Mouse (Mus musculus) limb, embryonic 11.5 days (tissue): ENCODE measurements around the gene Spert. TPM values are rescaled to one million over a fixed set of nuclear protein-coding genes. Genes with fewer than 3 reads are reported as not detected.

ENCODE experiments used
- ATAC-seq: fragments of 200-750 bp; cut with Nextera tagmentation; 2 replicates; pipeline ENCODE4 v1.8.0; 2017; ENCODE audit warnings: low read depth; ENCODE audit not compliant: insufficient number of reproducible peaks, low FRiP score, low TSS enrichment
- DNase-seq: peaks from one replicate; pipeline ENCODE4 v3.0.0-alpha.2; 2015; ENCODE audit warnings: low spot score
- H3K27ac ChIP-seq: fragments of 300-500 bp; sonication (generic); replicated peaks from 2 replicates; pipeline ENCODE4 v1.5.1; 2014; ENCODE audit warnings: low read depth, mild to moderate bottlenecking, low read length
- H3K27me3 ChIP-seq: fragments of 300-500 bp; sonication (generic); 2 replicates; pipeline ENCODE4 v1.6.1; 2014; ENCODE audit warnings: mild to moderate bottlenecking, low read length, mixed read lengths; ENCODE audit not compliant: control insufficient read depth, insufficient read depth
- H3K36me3 ChIP-seq: fragments of 300-500 bp; sonication (generic); 2 replicates; pipeline ENCODE4 v1.6.1; 2014; ENCODE audit warnings: mild to moderate bottlenecking, low read length, moderate library complexity, mixed read lengths; ENCODE audit not compliant: control insufficient read depth, insufficient read depth
- H3K4me1 ChIP-seq: fragments of 300-500 bp; sonication (generic); 2 replicates; pipeline ENCODE4 v1.6.1; 2014; ENCODE audit warnings: low read length, mixed read lengths; ENCODE audit not compliant: control insufficient read depth, insufficient read depth
- H3K4me2 ChIP-seq: fragments of 300-500 bp; sonication (generic); 2 replicates; pipeline ENCODE4 v1.6.1; 2014; ENCODE audit warnings: low read depth, mild to moderate bottlenecking, moderate library complexity; ENCODE audit not compliant: severe bottlenecking
- H3K4me3 ChIP-seq: fragments of 300-500 bp; sonication (generic); 2 replicates; pipeline ENCODE4 v1.5.1; 2014; ENCODE audit warnings: low read depth, low read length
- H3K9ac ChIP-seq: fragments of 300-500 bp; sonication (generic); 2 replicates; pipeline ENCODE4 v1.6.1; 2014; ENCODE audit warnings: mild to moderate bottlenecking, low read length
- H3K9me3 ChIP-seq: fragments of 300-500 bp; sonication (generic); 2 replicates; pipeline ENCODE4 v1.6.1; 2016; ENCODE audit warnings: low read length; ENCODE audit not compliant: control insufficient read depth
- WGBS: fragments of 180-500 bp; shearing (Covaris S2); extraction: QIAGEN DNeasy Blood & Tissue Kit; methylation state at CpG from one replicate; pipeline ENCODE4 v1.1.7; 2014; 5-methylcytosine and 5-hydroxymethylcytosine counted together
- polyA plus RNA-seq: library from polyadenylated mRNA; unstranded; fragments of >200 nt; fragmentation: Nextera tagmentation; extraction: Ambion mirVana; gene quantifications from 2 replicates; pipeline ENCODE4 v1.2.1, GENCODE M21; 2014

Spert gene
- polyA plus RNA-seq, result not detected in 2 replicates

DNA sequence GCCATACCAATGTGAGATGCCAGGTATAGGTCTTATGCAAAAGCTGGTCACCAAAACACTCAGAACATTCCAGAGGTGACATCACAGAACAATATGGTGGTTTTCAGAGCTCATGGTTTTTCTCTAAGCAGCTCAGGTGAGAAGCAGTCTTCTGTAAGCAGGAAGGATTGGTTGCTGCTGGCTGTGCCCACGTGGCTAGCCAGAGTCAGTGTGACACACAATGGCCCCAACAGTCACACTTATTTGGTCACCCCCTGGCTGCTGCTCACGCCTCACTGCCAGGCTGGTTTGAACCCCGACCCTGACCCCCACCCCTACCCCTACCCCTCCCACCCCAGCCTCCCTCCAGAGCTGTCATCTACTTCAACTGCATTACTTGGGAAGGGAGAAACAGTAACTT lies at the start of gene Spert:
TSS of gene Spert (minus strand) at position 139 of the 400 bp plus-strand sequence.
- ATAC-seq (no peak), DNase-seq (no peak)
- H3K4me1 ChIP-seq, result no peaks in the 10 kb centered on the region
- no peaks in the 10 kb centered on the region for H3K9me3 ChIP-seq
- H3K4me3 ChIP-seq, result no peak within 1 kb of the TSS
- 73% methylated on average over 3 of the region's 3 CpGs for WGBS
- H3K9ac ChIP-seq, result no peak within 1 kb of the TSS
- no peak within 1 kb of the TSS for H3K4me2 ChIP-seq
- no peaks in the 10 kb centered on the region for H3K27me3 ChIP-seq
- no peaks in the 10 kb centered on the region for H3K36me3 ChIP-seq
- no peak within 1 kb of the TSS for H3K27ac ChIP-seq

- WGBS, result 91% methylated on average over 8 of the region's 8 CpGs
- no peaks in the 10 kb centered on the region for H3K27me3 ChIP-seq
- no peak within 1 kb of the TSS for H3K4me3 ChIP-seq
- H3K36me3 ChIP-seq, result no peaks in the 10 kb centered on the region
- H3K9me3 ChIP-seq, result no peaks in the 10 kb centered on the region
- DNase-seq (no peak), ATAC-seq (no peak)
- no peak within 1 kb of the TSS for H3K27ac ChIP-seq
- no peak within 1 kb of the TSS for H3K4me2 ChIP-seq
- H3K9ac ChIP-seq, result no peak within 1 kb of the TSS
- H3K4me1 ChIP-seq, result no peaks in the 10 kb centered on the region; the same call in 1 of the 2 replicates
These were observed 49.2 kb upstream of the Spert start, which contains the start of gene Erich6b for GRCm38 (mm10) chr14:75642080-75642479. Gene Erich6b, plus strand, starts transcription at chr14:75642259.

GRCm38 (mm10) chr14:75641369-75641768 lies 48.5 kb upstream of the Spert start:
- no peak overlapping the region for H3K4me2 ChIP-seq
- DNase-seq, result no peak
- H3K4me3 ChIP-seq, result no peak overlapping the region
- no peaks in the 10 kb centered on the region for H3K9me3 ChIP-seq
- peaks cover 5% of the 10 kb centered on the region for H3K4me1 ChIP-seq
- WGBS, result 53% methylated on average over 6 of the region's 6 CpGs
- ATAC-seq, result no peak
- H3K27ac ChIP-seq, result no peak overlapping the region
- H3K9ac ChIP-seq, result no peak overlapping the region
- H3K36me3 ChIP-seq, result no peaks in the 10 kb centered on the region
- H3K27me3 ChIP-seq, result no peaks in the 10 kb centered on the region

- ATAC-seq (no peak), DNase-seq (no peak)
- Histone ChIP-seq H3K27ac (no peak overlapping the region), H3K27me3 (no peaks in the 10 kb centered on the region), H3K4me2 (no peak overlapping the region), H3K4me1 (peaks cover 8% of the 10 kb centered on the region), H3K4me3 (no peak overlapping the region), H3K9me3 (no peaks in the 10 kb centered on the region), H3K36me3 (no peaks in the 10 kb centered on the region), H3K9ac (no peak overlapping the region)
- 92% methylated on average over 2 of the region's 2 CpGs for WGBS
These were observed 47.9 kb upstream of the Spert start for GRCm38 (mm10) chr14:75640846-75641245.

- no peak overlapping the region for H3K4me3 ChIP-seq
- no peak overlapping the region for H3K4me2 ChIP-seq
- H3K9me3 ChIP-seq, result no peaks in the 10 kb centered on the region
- 93% methylated on average over 4 of the region's 4 CpGs for WGBS
- H3K9ac ChIP-seq, result no peak overlapping the region
- H3K27me3 ChIP-seq, result no peaks in the 10 kb centered on the region
- DNase-seq (no peak), ATAC-seq (no peak)
- H3K36me3 ChIP-seq, result no peaks in the 10 kb centered on the region
- H3K27ac ChIP-seq, result no peak overlapping the region
- peaks cover 10% of the 10 kb centered on the region for H3K4me1 ChIP-seq
These were observed 44.7 kb upstream of the Spert start for GRCm38 (mm10) chr14:75637641-75638040.

DNA sequence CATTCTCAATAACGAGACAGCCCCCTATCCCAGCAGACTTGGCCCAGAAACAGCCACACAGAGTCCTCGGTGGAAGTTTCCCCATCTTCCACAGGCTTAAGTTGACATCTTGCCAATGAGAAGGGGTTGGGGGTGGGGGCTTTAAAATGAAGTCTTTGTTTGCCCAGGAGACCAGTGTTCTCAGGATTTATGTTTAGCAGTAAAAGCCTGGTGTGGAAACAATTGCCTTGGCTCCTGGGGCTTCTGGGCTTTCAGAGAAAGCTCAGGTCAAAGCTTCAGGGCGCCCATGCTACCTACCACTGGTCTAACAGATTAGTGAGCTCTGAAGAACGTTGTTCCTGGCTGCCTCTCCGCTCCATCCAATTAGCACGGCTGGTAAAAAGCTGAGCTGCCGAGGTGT lies 43.2 kb upstream of the Spert start:
- DNase-seq, result peak; percentile 39

GRCm38 (mm10) chr14:75635350-75635749 lies 42.4 kb upstream of the Spert start:
- no peak overlapping the region for H3K4me3 ChIP-seq
- no peak for DNase-seq
- ATAC-seq, result no peak
- no peaks in the 10 kb centered on the region for H3K9me3 ChIP-seq
- 80% methylated on average over 12 of the region's 12 CpGs for WGBS
- no peak overlapping the region for H3K9ac ChIP-seq
- H3K27ac ChIP-seq, result no peak overlapping the region
- no peaks in the 10 kb centered on the region for H3K27me3 ChIP-seq
- peaks cover 10% of the 10 kb centered on the region for H3K4me1 ChIP-seq
- H3K4me2 ChIP-seq, result no peak overlapping the region
- H3K36me3 ChIP-seq, result no peaks in the 10 kb centered on the region

More for the DNA sequence above, 43.2 kb upstream of the Spert start:
- no peak overlapping the region for H3K4me3 ChIP-seq
- peaks cover 10% of the 10 kb centered on the region for H3K4me1 ChIP-seq
- no peaks in the 10 kb centered on the region for H3K9me3 ChIP-seq
- H3K4me2 ChIP-seq, result no peak overlapping the region
- WGBS, result 32% methylated on average over 7 of the region's 7 CpGs
- H3K27ac ChIP-seq, result peak overlapping the region; percentile 25
- no peak overlapping the region for H3K9ac ChIP-seq
- ATAC-seq, result 0 out of 2 replicates have a peak, but pooled peaks have one; percentile 62
- H3K27me3 ChIP-seq, result no peaks in the 10 kb centered on the region
- no peaks in the 10 kb centered on the region for H3K36me3 ChIP-seq

DNA sequence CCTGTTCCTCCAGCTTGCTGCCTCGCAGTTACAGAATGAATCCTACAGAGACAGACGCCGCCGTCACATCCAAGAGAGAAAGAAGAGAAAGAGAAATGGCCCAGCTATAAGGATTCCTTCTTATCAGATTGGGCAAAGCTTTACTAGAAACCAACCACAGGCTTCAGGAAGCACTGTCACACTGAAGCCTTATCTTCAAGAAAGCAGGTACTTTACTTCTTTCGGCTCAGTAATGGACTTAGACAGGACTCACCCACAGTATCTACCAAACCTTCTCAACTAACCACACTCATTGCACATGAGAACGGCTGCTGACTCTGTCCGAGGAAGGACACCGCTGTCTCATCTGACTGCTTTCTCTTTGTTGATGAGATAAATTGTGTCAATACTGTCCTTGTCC lies 36.0 kb upstream of the Spert start:
- no peak overlapping the region for H3K4me3 ChIP-seq
- no peaks in the 10 kb centered on the region for H3K9me3 ChIP-seq
- no peaks in the 10 kb centered on the region for H3K27me3 ChIP-seq
- no peaks in the 10 kb centered on the region for H3K36me3 ChIP-seq
- 92% methylated on average over 8 of the region's 8 CpGs for WGBS
- no peak overlapping the region for H3K4me2 ChIP-seq
- no peaks in the 10 kb centered on the region for H3K4me1 ChIP-seq
- H3K9ac ChIP-seq, result no peak overlapping the region
- DNase-seq (no peak), ATAC-seq (no peak)
- H3K27ac ChIP-seq, result no peak overlapping the region

GRCm38 (mm10) chr14:75622984-75623383 lies 30.1 kb upstream of the Spert start:
- Histone ChIP-seq H3K27ac (no peak overlapping the region), H3K4me3 (no peak overlapping the region), H3K27me3 (no peaks in the 10 kb centered on the region), H3K9ac (no peak overlapping the region), H3K4me2 (no peak overlapping the region), H3K36me3 (no peaks in the 10 kb centered on the region), H3K9me3 (no peaks in the 10 kb centered on the region), H3K4me1 (no peaks in the 10 kb centered on the region)
- 73% methylated on average over 7 of the region's 7 CpGs for WGBS
- DNase-seq (no peak), ATAC-seq (no peak)
